ENCODE assay signal across 16 mouse cellular contexts in genomic region chr11:69719423-69719822, GRCm38 (mm10). TPM values are rescaled to one million over a fixed set of nuclear protein-coding genes. Genes with fewer than 3 reads are reported as not detected.
A peak's percentile ranks its signal among the peaks of the same experiment; 100 is the strongest.
DNase-seq lines count a peak whose midpoint lies in the region; ATAC-seq and TF ChIP-seq lines count a peak whose summit lies in the region.
"Had no signal": no experiment of that assay in that cellular context is flagged by ENCODE, and none has a peak within 500 bp of the region (broad histone marks: within the 10 kb centered on the region; RNA-seq: fewer than 3 reads in every experiment).

No protein-coding gene starts in this region.

- no peaks in the 10 kb centered on the region for H3K9me3 ChIP-seq in liver, embryonic 14.5 days (ENCODE audit: control insufficient read depth, low read length)
- no peaks in the 10 kb centered on the region for H3K9me3 ChIP-seq in hindbrain, embryonic 10.5 days
- H3K9me3 ChIP-seq: neural tube, embryonic 15.5 days had no signal

- intact Hi-C loops in left cerebral cortex, postnatal 14 days (cut with DNase I) = no loop called here

- no peak for TF ChIP-seq POLR2A in bone marrow macrophage, adult 2 months (IDR thresholded peaks at IDR 0.05; ENCODE audit: borderline replicate concordance, low read depth, low read length)

- no peak overlapping the region for H3K4me3 ChIP-seq in layer of hippocampus, adult 2 months
- H3K4me3 ChIP-seq in bone marrow macrophage, adult 2 months (ENCODE audit: insufficient read depth, low read length) = no peak overlapping the region
- H3K4me3 ChIP-seq in liver, embryonic 14.5 days (ENCODE audit: insufficient read depth in 1 of 2, low read depth in 2 of 2, low read length in 2 of 2) = no peak overlapping the region
- no peak overlapping the region for H3K4me3 ChIP-seq in hindbrain, embryonic 10.5 days
- H3K4me3 ChIP-seq: neural tube, embryonic 15.5 days had no signal

- DNase-seq in layer of hippocampus, adult 2 months (ENCODE audit: low spot score in 2 of 2) = no peak
- DNase-seq in layer of hippocampus, adult 8-10 months (ENCODE audit: low spot score in 2 of 2) = no peak
- DNase-seq in ES-CJ7 (ENCODE audit: low read depth, low spot score) = peak; percentile 80
- no peak for DNase-seq in liver, embryonic 14.5 days (ENCODE audit: low read depth in 3 of 3, low spot score in 3 of 3)
- no peak for DNase-seq in hindbrain, embryonic 10.5 days (ENCODE audit: low spot score)
- DNase-seq in thymus, postnatal 14 days = no peak
- DNase-seq in left cerebral cortex, postnatal 14 days (ENCODE audit: low spot score in 2 of 2) = no peak
- DNase-seq: cerebellum, adult 18-20 months; heart, adult 18-20 months; heart, postnatal 14 days; lung, embryonic 14.5 days; thymus, adult 18-20 months had no signal

- ATAC-seq in liver, embryonic 14.5 days (ENCODE audit: insufficient read depth) = no peak
- ATAC-seq: CD4-positive, CD25-positive, alpha-beta regulatory T cell, adult 4 months; hindbrain, postnatal 0 days had no signal

- H3K27ac ChIP-seq in layer of hippocampus, adult 2 months = no peak overlapping the region
- H3K27ac ChIP-seq in bone marrow macrophage, adult 2 months (ENCODE audit: insufficient read depth, low read depth, low read length) = no peak overlapping the region
- peak overlapping the region; percentile 58 for H3K27ac ChIP-seq in liver, embryonic 14.5 days
- H3K27ac ChIP-seq in hindbrain, embryonic 10.5 days = no peak overlapping the region
- H3K27ac ChIP-seq: hindbrain, postnatal 0 days; neural tube, embryonic 15.5 days had no signal

- WGBS in liver, embryonic 14.5 days (ENCODE audit: insufficient replicate concordance) = 66% methylated on average over 6 of the region's 6 CpGs
- WGBS in hindbrain, embryonic 10.5 days = 72% methylated on average over 6 of the region's 6 CpGs

- H3K27me3 ChIP-seq in liver, embryonic 14.5 days (ENCODE audit: control insufficient read depth, insufficient read depth, low read length) = no peaks in the 10 kb centered on the region
- no peaks in the 10 kb centered on the region for H3K27me3 ChIP-seq in hindbrain, embryonic 10.5 days (ENCODE audit: insufficient read depth, poor library complexity, severe bottlenecking)
- H3K27me3 ChIP-seq: neural tube, embryonic 15.5 days had no signal

- peak; percentile 31 for TF ChIP-seq CTCF in layer of hippocampus, adult 2 months (conservative IDR thresholded peaks at IDR 0.05)
- TF ChIP-seq CTCF in bone marrow macrophage, adult 2 months (IDR thresholded peaks at IDR 0.05; ENCODE audit: low read depth, low read length) = 0 out of 2 replicates have a peak, but pooled peaks have one; percentile 15
- peak; percentile 57 for TF ChIP-seq CTCF in liver, embryonic 14.5 days (IDR thresholded peaks at IDR 0.05; ENCODE audit: low read depth)

- TF ChIP-seq EP300 in liver, embryonic 14.5 days (IDR thresholded peaks at IDR 0.05; ENCODE audit: low read depth) = no peak

- H3K4me1 ChIP-seq in bone marrow macrophage, adult 2 months (ENCODE audit: control insufficient read depth, insufficient read depth, low read length) = peaks cover 3% of the 10 kb centered on the region; the same call in 1 of the 2 replicates
- H3K4me1 ChIP-seq in liver, embryonic 14.5 days (replicated peaks; ENCODE audit: control insufficient read depth in 2 of 2, insufficient read depth in 2 of 2, low read length in 1 of 2) = peaks cover 23 to 26% of the 10 kb centered on the region in 2 experiments
- peaks cover 19% of the 10 kb centered on the region for H3K4me1 ChIP-seq in hindbrain, embryonic 10.5 days (replicated peaks)
- H3K4me1 ChIP-seq: neural tube, embryonic 15.5 days had no signal

- no peak overlapping the region for H3K4me2 ChIP-seq in liver, embryonic 14.5 days (ENCODE audit: low read depth)
- H3K4me2 ChIP-seq: neural tube, embryonic 15.5 days had no signal

- no peak overlapping the region for H3K9ac ChIP-seq in liver, embryonic 14.5 days (replicated peaks)
- H3K9ac ChIP-seq: lung, embryonic 14.5 days; neural tube, embryonic 15.5 days had no signal

- H3K36me3 ChIP-seq in liver, embryonic 14.5 days (replicated peaks; ENCODE audit: control insufficient read depth, insufficient read depth, low read depth) = no peaks in the 10 kb centered on the region
- no peaks in the 10 kb centered on the region for H3K36me3 ChIP-seq in hindbrain, embryonic 10.5 days
- H3K36me3 ChIP-seq: neural tube, embryonic 15.5 days had no signal

RNA-seq across cellular contexts. Expression of gene Tnfsfm13, which starts 23.5 kb away (rescaled TPM):
- total RNA-seq in layer of hippocampus, adult 2 months (2021) = 1 to 10 TPM; 1.6 to 2.2 TPM
- 1 to 10 TPM in 3 of 4 experiments, under 1 TPM in 1; 0.83 to 2.2 (median 1.3) TPM for total RNA-seq in layer of hippocampus, adult 8-10 months (2022)
- 43.9 and 59.4 TPM in 2 replicates for polyA plus RNA-seq in bone marrow macrophage, adult 2 months (2012; ENCODE audit: insufficient read depth, insufficient read length, missing spikeins)
- 0.53 and 0.80 TPM in 2 replicates for polyA plus RNA-seq in liver, embryonic 14.5 days (2012; rRNA removed)
- 0.70 and 1.7 TPM in 2 replicates for polyA plus RNA-seq in liver, embryonic 14.5 days (2014; fragmentation: Nextera tagmentation; extraction: Ambion mirVana)
- 0.82 and 0.85 TPM in 2 replicates for polyA plus RNA-seq in hindbrain, embryonic 10.5 days (2016; fragmentation: Nextera tagmentation; extraction: Ambion mirVana)
- total RNA-seq in left cerebral cortex, postnatal 14 days (2021) = under 1 TPM; 0.81 to 0.95 TPM
- polyA plus RNA-seq: CD4-positive, CD25-positive, alpha-beta regulatory T cell, adult 4 months had no signal

RNA-seq across cellular contexts. Expression of gene Tnfsf12, which starts 23.8 kb away (rescaled TPM):
- total RNA-seq in layer of hippocampus, adult 2 months (2021) = 1 to 10 TPM; 8.9 to 9.6 TPM
- 10 to 100 TPM in 3 of 4 experiments, 1 to 10 TPM in 1; 9.5 to 17.3 (median 14.4) TPM for total RNA-seq in layer of hippocampus, adult 8-10 months (2022)
- 97.6 and 101 TPM in 2 replicates for polyA plus RNA-seq in bone marrow macrophage, adult 2 months (2012; ENCODE audit: insufficient read depth, insufficient read length, missing spikeins)
- 3.7 and 4.3 TPM in 2 replicates for polyA plus RNA-seq in liver, embryonic 14.5 days (2012; rRNA removed)
- 2.6 and 3.1 TPM in 2 replicates for polyA plus RNA-seq in liver, embryonic 14.5 days (2014; fragmentation: Nextera tagmentation; extraction: Ambion mirVana)
- polyA plus RNA-seq in hindbrain, embryonic 10.5 days (2016; fragmentation: Nextera tagmentation; extraction: Ambion mirVana) = 2.2 and 2.3 TPM in 2 replicates
- 1 to 10 TPM; 5.8 to 7.6 TPM for total RNA-seq in left cerebral cortex, postnatal 14 days (2021)

RNA-seq across cellular contexts. Expression of gene Tnfsf13, which starts 33.8 kb away (rescaled TPM):
- total RNA-seq in layer of hippocampus, adult 2 months (2021) = 1 to 10 TPM; 2.1 to 2.5 TPM
- 1 to 10 TPM; 2.9 to 3.8 (median 3.2) TPM for total RNA-seq in layer of hippocampus, adult 8-10 months (2022)
- polyA plus RNA-seq in bone marrow macrophage, adult 2 months (2012; ENCODE audit: insufficient read depth, insufficient read length, missing spikeins) = 20.8 and 23.9 TPM in 2 replicates
- 0.21 and 0.26 TPM in 2 replicates for polyA plus RNA-seq in liver, embryonic 14.5 days (2012; rRNA removed)
- 0.20 TPM in 1 of 2 replicates, not detected in the other for polyA plus RNA-seq in liver, embryonic 14.5 days (2014; fragmentation: Nextera tagmentation; extraction: Ambion mirVana)
- polyA plus RNA-seq in hindbrain, embryonic 10.5 days (2016; fragmentation: Nextera tagmentation; extraction: Ambion mirVana) = 0.14 and 0.30 TPM in 2 replicates
- 1 to 10 TPM; 1.7 to 2.0 TPM for total RNA-seq in left cerebral cortex, postnatal 14 days (2021)
- polyA plus RNA-seq: CD4-positive, CD25-positive, alpha-beta regulatory T cell, adult 4 months had no signal

RNA-seq across cellular contexts. Expression of gene Senp3, which starts 37.5 kb away (rescaled TPM):
- 100 to 1,000 TPM; 108 to 132 TPM for total RNA-seq in layer of hippocampus, adult 2 months (2021)
- 100 to 1,000 TPM in 3 of 4 experiments, 10 to 100 TPM in 1; 82.9 to 123 (median 105) TPM for total RNA-seq in layer of hippocampus, adult 8-10 months (2022)
- 120 and 131 TPM in 2 replicates for polyA plus RNA-seq in bone marrow macrophage, adult 2 months (2012; ENCODE audit: insufficient read depth, insufficient read length, missing spikeins)
- 37.0 and 45.8 TPM in 2 replicates for polyA plus RNA-seq in liver, embryonic 14.5 days (2012; rRNA removed)
- polyA plus RNA-seq in liver, embryonic 14.5 days (2014; fragmentation: Nextera tagmentation; extraction: Ambion mirVana) = 21.0 and 24.5 TPM in 2 replicates
- 116 and 122 TPM in 2 replicates for polyA plus RNA-seq in hindbrain, embryonic 10.5 days (2016; fragmentation: Nextera tagmentation; extraction: Ambion mirVana)
- total RNA-seq in left cerebral cortex, postnatal 14 days (2021) = 100 to 1,000 TPM in 1 of 2 experiments, 10 to 100 TPM in 1; 91.5 to 102 TPM

RNA-seq across cellular contexts. Expression of gene Polr2a, which starts 39.0 kb away (rescaled TPM):
- total RNA-seq in layer of hippocampus, adult 2 months (2021) = 10 to 100 TPM; 64.6 to 65.4 TPM
- total RNA-seq in layer of hippocampus, adult 8-10 months (2022) = 10 to 100 TPM; 53.8 to 60.8 (median 59.1) TPM
- polyA plus RNA-seq in bone marrow macrophage, adult 2 months (2012; ENCODE audit: insufficient read depth, insufficient read length, missing spikeins) = 46.5 and 69.7 TPM in 2 replicates
- polyA plus RNA-seq in liver, embryonic 14.5 days (2012; rRNA removed) = 14.3 and 16.0 TPM in 2 replicates
- polyA plus RNA-seq in liver, embryonic 14.5 days (2014; fragmentation: Nextera tagmentation; extraction: Ambion mirVana) = 19.5 and 22.4 TPM in 2 replicates
- 31.1 and 37.9 TPM in 2 replicates for polyA plus RNA-seq in hindbrain, embryonic 10.5 days (2016; fragmentation: Nextera tagmentation; extraction: Ambion mirVana)
- total RNA-seq in left cerebral cortex, postnatal 14 days (2021) = 10 to 100 TPM; 54.3 to 54.4 TPM
